Mouse (Mus musculus): ENCODE results near the gene Pcca. TPM values are rescaled to one million over a fixed set of nuclear protein-coding genes. Genes with fewer than 3 reads are reported as not detected.

Gene Pcca
- total and polyA plus RNA-seq, 3 experiments: 38.6 to 102 (median 86.0) TPM

- no peaks in the 10 kb centered on the region for H3K79me2 ChIP-seq (replicated peaks; ENCODE audit: control insufficient read depth, insufficient read depth, low read length)
- WGBS: 85% methylated on average over 3 of the region's 3 CpGs
- TF ChIP-seq CTCF (IDR thresholded peaks at IDR 0.05) (peak; percentile 35), EP300 (IDR thresholded peaks at IDR 0.05; ENCODE audit: insufficient read depth, low read depth, low read length) (no peak), POLR2A (IDR thresholded peaks at IDR 0.05; ENCODE audit: insufficient read depth, low read depth, low read length) (no peak)
Observed at GRCm38 (mm10) chr14:122901177-122901576, 367.1 kb downstream of the Pcca start.

GRCm38 (mm10) chr14:122901715-122902114, 367.6 kb downstream of the Pcca start:
- Histone ChIP-seq H3K79me2 (replicated peaks; ENCODE audit: control insufficient read depth, insufficient read depth, low read length) (no peaks in the 10 kb centered on the region), H3K9ac (ENCODE audit: low read depth, low read length) (no peak overlapping the region), H3K4me1 (ENCODE audit: control insufficient read depth, insufficient read depth, low read length) (peaks cover 7% of the 10 kb centered on the region), H3K4me3 (no peak overlapping the region), H3K36me3 (ENCODE audit: control insufficient read depth, insufficient read depth, low read length) (peaks cover 6% of the 10 kb centered on the region), H3K27me3 (ENCODE audit: control insufficient read depth, insufficient read depth, low read length) (no peaks in the 10 kb centered on the region), H3K27ac (no peak overlapping the region)
- intact Hi-C loops (cut with DNase I): no loop called here
- DNase-seq: no peak
- 86% methylated on average over 2 of the region's 2 CpGs for WGBS
- TF ChIP-seq POLR2A (IDR thresholded peaks at IDR 0.05; ENCODE audit: insufficient read depth, low read depth, low read length): no peak
- no peak for TF ChIP-seq CTCF (IDR thresholded peaks at IDR 0.05)
- TF ChIP-seq EP300 (IDR thresholded peaks at IDR 0.05; ENCODE audit: insufficient read depth, low read depth, low read length): no peak

More at GRCm38 (mm10) chr14:122901177-122901576, 367.1 kb downstream of the Pcca start:
- Histone ChIP-seq H3K4me3 (no peak overlapping the region), H3K36me3 (ENCODE audit: control insufficient read depth, insufficient read depth, low read length) (peaks cover 6% of the 10 kb centered on the region), H3K27me3 (ENCODE audit: control insufficient read depth, insufficient read depth, low read length) (no peaks in the 10 kb centered on the region), H3K4me1 (ENCODE audit: control insufficient read depth, insufficient read depth, low read length) (peaks cover 7% of the 10 kb centered on the region), H3K27ac (no peak overlapping the region), H3K9ac (ENCODE audit: low read depth, low read length) (no peak overlapping the region)
- intact Hi-C loops (cut with DNase I): no loop called here
- no peak for DNase-seq

GRCm38 (mm10) chr14:122902136-122902535, 368.0 kb downstream of the Pcca start:
- TF ChIP-seq CTCF (IDR thresholded peaks at IDR 0.05) (no peak), POLR2A (IDR thresholded peaks at IDR 0.05; ENCODE audit: insufficient read depth, low read depth, low read length) (no peak), EP300 (IDR thresholded peaks at IDR 0.05; ENCODE audit: insufficient read depth, low read depth, low read length) (no peak)
- peak in 1 of 2 experiments; percentile 28 for DNase-seq
- Histone ChIP-seq H3K4me3 (no peak overlapping the region), H3K79me2 (replicated peaks; ENCODE audit: control insufficient read depth, insufficient read depth, low read length) (no peaks in the 10 kb centered on the region), H3K27ac (no peak overlapping the region), H3K4me1 (ENCODE audit: control insufficient read depth, insufficient read depth, low read length) (peaks cover 7% of the 10 kb centered on the region), H3K9ac (ENCODE audit: low read depth, low read length) (no peak overlapping the region), H3K36me3 (ENCODE audit: control insufficient read depth, insufficient read depth, low read length) (peaks cover 6% of the 10 kb centered on the region), H3K27me3 (ENCODE audit: control insufficient read depth, insufficient read depth, low read length) (no peaks in the 10 kb centered on the region)
- intact Hi-C loops (cut with DNase I): no loop called here
- 34% methylated on average over 2 of the region's 2 CpGs for WGBS

- H3K4me3 ChIP-seq: no peak overlapping the region
- TF ChIP-seq CTCF (IDR thresholded peaks at IDR 0.05): peak; percentile 75
- TF ChIP-seq EP300 (IDR thresholded peaks at IDR 0.05; ENCODE audit: insufficient read depth, low read depth, low read length): peak; percentile 84
- 0 out of 2 replicates have a peak, but pooled peaks have one; percentile 20 for TF ChIP-seq POLR2A (IDR thresholded peaks at IDR 0.05; ENCODE audit: insufficient read depth, low read depth, low read length)
- H3K4me1 ChIP-seq (ENCODE audit: control insufficient read depth, insufficient read depth, low read length): peaks cover 7% of the 10 kb centered on the region
- no peaks in the 10 kb centered on the region for H3K27me3 ChIP-seq (ENCODE audit: control insufficient read depth, insufficient read depth, low read length)
- no peak overlapping the region for H3K9ac ChIP-seq (ENCODE audit: low read depth, low read length)
- 38% methylated on average over 4 of the region's 4 CpGs for WGBS
- H3K36me3 ChIP-seq (ENCODE audit: control insufficient read depth, insufficient read depth, low read length): peaks cover 6% of the 10 kb centered on the region
- no peaks in the 10 kb centered on the region for H3K79me2 ChIP-seq (replicated peaks; ENCODE audit: control insufficient read depth, insufficient read depth, low read length)
- no peak overlapping the region for H3K27ac ChIP-seq
- intact Hi-C loops (cut with DNase I): no loop called here
- peak; percentile 77 to 84 for DNase-seq
Observed at GRCm38 (mm10) chr14:122902884-122903283, 368.8 kb downstream of the Pcca start.

GRCm38 (mm10) chr14:122903923-122904351, 369.8 kb downstream of the Pcca start:
- intact Hi-C loops (cut with DNase I): no loop called here
- TF ChIP-seq EP300 (IDR thresholded peaks at IDR 0.05; ENCODE audit: insufficient read depth, low read depth, low read length): no peak
- no peak for TF ChIP-seq POLR2A (IDR thresholded peaks at IDR 0.05; ENCODE audit: insufficient read depth, low read depth, low read length)
- no peak for TF ChIP-seq CTCF (IDR thresholded peaks at IDR 0.05)

GRCm38 (mm10) chr14:122905007-122905406, 370.9 kb downstream of the Pcca start:
- DNase-seq: no peak
- no peak overlapping the region for H3K4me3 ChIP-seq
- no peak for TF ChIP-seq POLR2A (IDR thresholded peaks at IDR 0.05; ENCODE audit: insufficient read depth, low read depth, low read length)
- TF ChIP-seq EP300 (IDR thresholded peaks at IDR 0.05; ENCODE audit: insufficient read depth, low read depth, low read length): no peak
- TF ChIP-seq CTCF (IDR thresholded peaks at IDR 0.05): no peak
- H3K79me2 ChIP-seq (replicated peaks; ENCODE audit: control insufficient read depth, insufficient read depth, low read length): no peaks in the 10 kb centered on the region
- no peak overlapping the region for H3K9ac ChIP-seq (ENCODE audit: low read depth, low read length)
- peaks cover 6% of the 10 kb centered on the region for H3K36me3 ChIP-seq (ENCODE audit: control insufficient read depth, insufficient read depth, low read length)
- no peak overlapping the region for H3K27ac ChIP-seq
- H3K4me1 ChIP-seq (ENCODE audit: control insufficient read depth, insufficient read depth, low read length): peaks cover 7% of the 10 kb centered on the region
- WGBS: 100% methylated on average over 1 of the region's 1 CpGs
- intact Hi-C loops (cut with DNase I): no loop called here
- H3K27me3 ChIP-seq (ENCODE audit: control insufficient read depth, insufficient read depth, low read length): no peaks in the 10 kb centered on the region

More at GRCm38 (mm10) chr14:122903923-122904351, 369.8 kb downstream of the Pcca start:
- Histone ChIP-seq H3K36me3 (ENCODE audit: control insufficient read depth, insufficient read depth, low read length) (peaks cover 6% of the 10 kb centered on the region), H3K27ac (no peak overlapping the region), H3K27me3 (ENCODE audit: control insufficient read depth, insufficient read depth, low read length) (no peaks in the 10 kb centered on the region), H3K4me3 (no peak overlapping the region), H3K79me2 (replicated peaks; ENCODE audit: control insufficient read depth, insufficient read depth, low read length) (no peaks in the 10 kb centered on the region), H3K4me1 (ENCODE audit: control insufficient read depth, insufficient read depth, low read length) (peaks cover 7% of the 10 kb centered on the region), H3K9ac (ENCODE audit: low read depth, low read length) (no peak overlapping the region)
- 74% methylated on average over 2 of the region's 2 CpGs for WGBS
- no peak for DNase-seq
